Comparison of ENCODE assay signal across 19 mouse cellular contexts in genomic region chr5:137892954-137893353, GRCm38 (mm10). TPM values are rescaled to one million over a fixed set of nuclear protein-coding genes. Genes with fewer than 3 reads are reported as not detected.
A peak's percentile ranks its signal among the peaks of the same experiment; 100 is the strongest.
DNase-seq lines count a peak whose midpoint lies in the region; TF ChIP-seq lines count a peak whose summit lies in the region.
"Had no signal": no experiment of that assay in that cellular context is flagged by ENCODE, and none has a peak within 500 bp of the region (broad histone marks: within the 10 kb centered on the region; RNA-seq: fewer than 3 reads in every experiment).

No protein-coding gene starts in this region.

- no peak overlapping the region for H3K9ac ChIP-seq in ES-Bruce4 (ENCODE audit: low read depth, poor library complexity, severe bottlenecking)
- H3K9ac ChIP-seq: embryonic facial prominence, embryonic 12.5 days; heart, embryonic 12.5 days; hindbrain, embryonic 15.5 days; lung, embryonic 15.5 days; midbrain, embryonic 13.5 days; neural tube, embryonic 15.5 days had no signal

- peak; percentile 11; the same call in 1 of the 2 replicates for TF ChIP-seq CTCF in cerebellum, adult 2 months (IDR thresholded peaks at IDR 0.05; ENCODE audit: borderline replicate concordance, insufficient read depth, low read depth, low read length)
- TF ChIP-seq CTCF in ES-Bruce4 (IDR thresholded peaks at IDR 0.05; ENCODE audit: low read depth, low read length), result peak; percentile 29

- DNase-seq in cerebellum, adult 2 months, result no peak
- DNase-seq in cerebellum, adult 11 months, result no peak
- peak; percentile 15 for DNase-seq in kidney, adult 9 months
- DNase-seq in kidney, postnatal 14 days, result no peak
- peak; percentile 7 for DNase-seq in embryo, embryonic 11 days
- no peak for DNase-seq in adrenal gland, adult 8-10 months
- DNase-seq in right cerebral cortex, postnatal 36 days (ENCODE audit: low spot score in 2 of 2), result no peak
- DNase-seq: B cell, adult 2 months; right cerebral cortex, postnatal 4 days had no signal

- WGBS in cerebellum, adult 2 months, result 59% methylated on average over 1 of the region's 1 CpGs

- no peak for TF ChIP-seq EP300 in ES-Bruce4 (IDR thresholded peaks at IDR 0.05; ENCODE audit: insufficient read depth, low read depth, low read length)

- H3K27ac ChIP-seq in cerebellum, adult 2 months (ENCODE audit: insufficient read depth, low read length), result no peak overlapping the region
- no peak overlapping the region for H3K27ac ChIP-seq in ES-Bruce4 (ENCODE audit: insufficient read depth, low read length)
- H3K27ac ChIP-seq: embryonic facial prominence, embryonic 12.5 days; hindbrain, embryonic 15.5 days; lung, embryonic 15.5 days; midbrain, embryonic 13.5 days; neural tube, embryonic 15.5 days had no signal

- TF ChIP-seq POLR2A in cerebellum, adult 2 months (IDR thresholded peaks at IDR 0.05; ENCODE audit: borderline replicate concordance, insufficient read depth, low read length), result no peak
- TF ChIP-seq POLR2A in ES-Bruce4 (IDR thresholded peaks at IDR 0.05; ENCODE audit: insufficient read depth, low read length), result no peak

- no peaks in the 10 kb centered on the region for H3K9me3 ChIP-seq in ES-Bruce4 (replicated peaks; ENCODE audit: control insufficient read depth, insufficient read depth, low read length, poor library complexity, severe bottlenecking)
- H3K9me3 ChIP-seq: embryonic facial prominence, embryonic 12.5 days; heart, embryonic 12.5 days; hindbrain, embryonic 15.5 days; lung, embryonic 15.5 days; midbrain, embryonic 13.5 days; neural tube, embryonic 15.5 days had no signal

- H3K36me3 ChIP-seq in ES-Bruce4 (ENCODE audit: control insufficient read depth, insufficient read depth, low read length, poor library complexity, severe bottlenecking), result no peaks in the 10 kb centered on the region
- H3K36me3 ChIP-seq: embryonic facial prominence, embryonic 12.5 days; heart, embryonic 12.5 days; hindbrain, embryonic 15.5 days; lung, embryonic 15.5 days; midbrain, embryonic 13.5 days; neural tube, embryonic 15.5 days had no signal

- no peak overlapping the region for H3K4me3 ChIP-seq in cerebellum, adult 2 months (replicated peaks; ENCODE audit: insufficient read depth, low read depth, low read length)
- no peak overlapping the region for H3K4me3 ChIP-seq in ES-Bruce4 (ENCODE audit: low read depth, low read length)
- H3K4me3 ChIP-seq: embryonic facial prominence, embryonic 12.5 days; heart, embryonic 12.5 days; hindbrain, embryonic 15.5 days; lung, embryonic 15.5 days; midbrain, embryonic 13.5 days; neural tube, embryonic 15.5 days had no signal

- no peaks in the 10 kb centered on the region for H3K4me1 ChIP-seq in cerebellum, adult 2 months (ENCODE audit: control insufficient read depth, insufficient read depth, low read length)
- no peaks in the 10 kb centered on the region for H3K4me1 ChIP-seq in ES-Bruce4 (ENCODE audit: control insufficient read depth, insufficient read depth, low read length)
- H3K4me1 ChIP-seq: embryonic facial prominence, embryonic 12.5 days; heart, embryonic 12.5 days; hindbrain, embryonic 15.5 days; lung, embryonic 15.5 days; midbrain, embryonic 13.5 days; neural tube, embryonic 15.5 days had no signal

- H3K27me3 ChIP-seq in cerebellum, adult 2 months (ENCODE audit: control insufficient read depth, insufficient read depth, low read length), result no peaks in the 10 kb centered on the region; the same call in 1 of the 2 replicates
- no peaks in the 10 kb centered on the region for H3K27me3 ChIP-seq in ES-Bruce4 (ENCODE audit: control insufficient read depth, insufficient read depth, low read length, poor library complexity, severe bottlenecking)
- H3K27me3 ChIP-seq: embryonic facial prominence, embryonic 12.5 days; hindbrain, embryonic 15.5 days; lung, embryonic 15.5 days; midbrain, embryonic 13.5 days; neural tube, embryonic 15.5 days had no signal

RNA-seq across cellular contexts. Expression of gene Pilrb2, which starts 21.3 kb away (rescaled TPM):
- polyA plus RNA-seq in cerebellum, adult 2 months (2012; rRNA removed), result 0.11 and 0.23 TPM in 2 replicates
- polyA plus RNA-seq in ES-Bruce4 (2011; ENCODE audit: insufficient read depth, insufficient read length, low read depth, missing spikeins), result not detected in 2 replicates
- total RNA-seq in adrenal gland, adult 8-10 months (2022), result 1 to 10 TPM in 2 of 4 experiments, under 1 TPM in 1, not detected in 1; 0.93 to 3.2 (median 2.2) TPM
- total RNA-seq: left cerebral cortex, postnatal 36 days had no signal
- polyA plus RNA-seq: activated CD4-positive, CD25-positive, alpha-beta regulatory T cell, adult 4 months; forebrain, embryonic 16.5 days; hindbrain, embryonic 15.5 days; midbrain, embryonic 13.5 days; neural tube, embryonic 15.5 days had no signal

RNA-seq across cellular contexts. Expression of gene Cyp3a13, which starts 28.5 kb away (rescaled TPM):
- polyA plus RNA-seq in cerebellum, adult 2 months (2012; rRNA removed), result 2.9 TPM in 2 replicates
- polyA plus RNA-seq in ES-Bruce4 (2011; ENCODE audit: insufficient read depth, insufficient read length, low read depth, missing spikeins), result not detected in 2 replicates
- total RNA-seq in adrenal gland, adult 8-10 months (2022), result under 1 TPM in 3 of 4 experiments, not detected in 1; 0.17 to 0.26 (median 0.22) TPM
- polyA plus RNA-seq: activated CD4-positive, CD25-positive, alpha-beta regulatory T cell, adult 4 months; embryonic facial prominence, embryonic 12.5 days; forebrain, embryonic 16.5 days; hindbrain, embryonic 15.5 days; midbrain, embryonic 13.5 days; neural tube, embryonic 15.5 days had no signal

RNA-seq across cellular contexts. Expression of gene Pilrb1, which starts 35.0 kb away (rescaled TPM):
- polyA plus RNA-seq in cerebellum, adult 2 months (2012; rRNA removed), result not detected in 2 replicates
- not detected in 2 replicates for polyA plus RNA-seq in ES-Bruce4 (2011; ENCODE audit: insufficient read depth, insufficient read length, low read depth, missing spikeins)
- 1 to 10 TPM; 1.2 to 3.7 (median 1.9) TPM for total RNA-seq in adrenal gland, adult 8-10 months (2022)
- total RNA-seq: left cerebral cortex, postnatal 36 days had no signal
- polyA plus RNA-seq: forebrain, embryonic 16.5 days; hindbrain, embryonic 15.5 days; midbrain, embryonic 13.5 days; neural tube, embryonic 15.5 days had no signal

RNA-seq across cellular contexts. Expression of gene Pilra, which starts 56.9 kb away (rescaled TPM):
- polyA plus RNA-seq in cerebellum, adult 2 months (2012; rRNA removed), result 0.41 TPM in 2 replicates
- not detected in 2 replicates for polyA plus RNA-seq in ES-Bruce4 (2011; ENCODE audit: insufficient read depth, insufficient read length, low read depth, missing spikeins)
- total RNA-seq in adrenal gland, adult 8-10 months (2022), result 1 to 10 TPM; 1.8 to 5.8 (median 4.1) TPM
- polyA plus RNA-seq: activated CD4-positive, CD25-positive, alpha-beta regulatory T cell, adult 4 months; forebrain, embryonic 16.5 days had no signal

Comparison
In these comparisons a context has a peak if more than half of its experiments do, and no peak if none do; other contexts are left out.
1. DNase-seq: peak in kidney, adult 9 months (single experiment) and embryo, embryonic 11 days (single experiment); none in cerebellum, adult 2 months (0 of 2), cerebellum, adult 11 months (single experiment), kidney, postnatal 14 days (single experiment), adrenal gland, adult 8-10 months (single experiment) and right cerebral cortex, postnatal 36 days (0 of 2).